Mouse (Mus musculus) lung, postnatal 10 days (tissue): ENCODE results near the gene Foxr1.

ENCODE experiments used
- DNase-seq: peaks from one replicate; pipeline ENCODE4 v3.0.0; 2021

The Foxr1 gene

GRCm38 (mm10) chr9:44440961-44441360 is at the start of gene Foxr1:
TSS of gene Foxr1 (minus strand) at chr9:44441136.
- no peak for DNase-seq

- DNase-seq = peak; percentile 76
Measured at GRCm38 (mm10) chr9:44490086-44490967, 49.4 kb upstream of the Foxr1 start.

- DNase-seq = peak; percentile 82
Measured at GRCm38 (mm10) chr9:44489651-44490085, 48.7 kb upstream of the Foxr1 start.

- DNase-seq = peak; percentile 93
Measured at GRCm38 (mm10) chr9:44488855-44489381, 48.0 kb upstream of the Foxr1 start.

- DNase-seq = peak; percentile 73
Measured at GRCm38 (mm10) chr9:44488416-44488815, 47.5 kb upstream of the Foxr1 start.

GRCm38 (mm10) chr9:44487441-44487840 is 46.5 kb upstream of the Foxr1 start:
- peak; percentile 89 for DNase-seq

- DNase-seq = peak; percentile 88
Measured at GRCm38 (mm10) chr9:44486741-44487421, 45.9 kb upstream of the Foxr1 start.

GRCm38 (mm10) chr9:44486335-44486734 is 45.4 kb upstream of the Foxr1 start:
- DNase-seq = peak; percentile 83

GRCm38 (mm10) chr9:44485516-44486161 is 44.7 kb upstream of the Foxr1 start:
- peak; percentile 47 for DNase-seq

- DNase-seq = no peak
Measured at GRCm38 (mm10) chr9:44485105-44485515, 44.2 kb upstream of the Foxr1 start.

GRCm38 (mm10) chr9:44484311-44485104 is 43.6 kb upstream of the Foxr1 start:
- peak; percentile 21 for DNase-seq

GRCm38 (mm10) chr9:44483510-44484044 is 42.6 kb upstream of the Foxr1 start:
- peak; percentile 83 for DNase-seq

- DNase-seq = peak; percentile 52
Measured at GRCm38 (mm10) chr9:44483041-44483509, 42.1 kb upstream of the Foxr1 start.

GRCm38 (mm10) chr9:44482552-44482951 is 41.6 kb upstream of the Foxr1 start, which contains the start of gene Bcl9l:
TSS of gene Bcl9l (plus strand) at chr9:44482825.
- peak; percentile 98 for DNase-seq

- DNase-seq = no peak
Measured at GRCm38 (mm10) chr9:44482112-44482511, 41.2 kb upstream of the Foxr1 start.

GRCm38 (mm10) chr9:44479628-44480428 is 38.9 kb upstream of the Foxr1 start:
- DNase-seq = peak; percentile 93

GRCm38 (mm10) chr9:44478959-44479605 is 38.1 kb upstream of the Foxr1 start:
- peak; percentile 95 for DNase-seq

GRCm38 (mm10) chr9:44478229-44478921 is 37.4 kb upstream of the Foxr1 start:
- peak; percentile 93 for DNase-seq
